Mouse (Mus musculus) CH12.LX (cell line): ENCODE data around the gene Tnfsf13. TPM values are rescaled to one million over a fixed set of nuclear protein-coding genes. Genes with fewer than 3 reads are reported as not detected.

Experiments used
- DNase-seq: peaks from one replicate; pipeline ENCODE4 v3.0.0-alpha.2; 2013; ENCODE audit errors: extremely low read depth
- H3K27ac ChIP-seq: 2 replicates; pipeline ENCODE4 v1.5.1; 2012; ENCODE audit warnings: low read depth, mild to moderate bottlenecking, control low read depth, moderate library complexity; ENCODE audit not compliant: insufficient read depth
- H3K27me3 ChIP-seq: replicated peaks from 2 replicates; pipeline ENCODE3; 2012; ENCODE audit warnings: inconsistent platforms
- H3K36me3 ChIP-seq, 2 experiments: replicated peaks in 1 of 2; 2 replicates each; pipeline versions ENCODE3 to v1.6.1; 2012; ENCODE audit warnings: inconsistent platforms in 1 of 2, low read length in 1 of 2, mild to moderate bottlenecking in 1 of 2, mixed read lengths in 1 of 2, moderate library complexity in 1 of 2; ENCODE audit not compliant: control insufficient read depth in 1 of 2, insufficient read depth in 1 of 2
- H3K4me1 ChIP-seq, 2 experiments: 2 replicates each; pipeline ENCODE4 v1.6.1; 2012; ENCODE audit warnings: inconsistent platforms in 1 of 2, moderate library complexity in 1 of 2; ENCODE audit not compliant: insufficient read depth in 2 of 2, control insufficient read depth in 1 of 2
- H3K4me2 ChIP-seq: 2 replicates; pipeline ENCODE4 v1.6.1; 2012; ENCODE audit warnings: low read depth, mild to moderate bottlenecking, control low read depth; ENCODE audit not compliant: poor library complexity, insufficient read depth, severe bottlenecking
- H3K4me3 ChIP-seq, 3 experiments: fragments of 150-350 bp in 1 of 3; sonication (generic) in 1 of 3; replicated peaks in 1 of 3; 2 replicates each; pipeline versions ENCODE3 to v1.5.1; 2011 to 2012; ENCODE audit warnings: low read depth in 2 of 3, low read length in 2 of 3, mild to moderate bottlenecking in 2 of 3, moderate library complexity in 2 of 3, control low read depth in 1 of 3, improper control_type of control experiment in 1 of 3, inconsistent platforms in 1 of 3, mixed read lengths in 1 of 3; ENCODE audit not compliant: poor library complexity in 1 of 3
- H3K79me2 ChIP-seq: replicated peaks from 2 replicates; pipeline ENCODE4 v1.6.1; 2012; ENCODE audit warnings: mild to moderate bottlenecking, moderate library complexity; ENCODE audit not compliant: control insufficient read depth, poor library complexity, insufficient read depth, severe bottlenecking; ENCODE audit errors: extremely low read depth
- H3K9ac ChIP-seq: 2 replicates; pipeline ENCODE4 v1.6.1; 2012; ENCODE audit warnings: low read depth, mild to moderate bottlenecking, control low read depth, moderate library complexity; ENCODE audit not compliant: insufficient read depth
- H3K9me3 ChIP-seq: replicated peaks from 2 replicates; pipeline ENCODE3; 2012; ENCODE audit warnings: low read length, inconsistent platforms, mixed read lengths
- BHLHE40 ChIP-seq: IDR thresholded peaks from 2 replicates; pipeline ENCODE4 v1.6.1; 2011; ENCODE audit warnings: mild to moderate bottlenecking, low read depth, low read length, improper control_type of control experiment
- CHD1 ChIP-seq: IDR thresholded peaks from 2 replicates; pipeline ENCODE4 v1.6.1; 2012; ENCODE audit warnings: low read depth, low read length, improper control_type of control experiment, inconsistent platforms
- CHD2 ChIP-seq: IDR thresholded peaks from 2 replicates; pipeline ENCODE4 v1.6.1; 2011; ENCODE audit warnings: low read length, improper control_type of control experiment
- CTCF ChIP-seq, 2 experiments: IDR thresholded peaks in 1 of 2; conservative IDR thresholded peaks in 1 of 2; 2 replicates each; pipeline ENCODE4 v1.5.1; 2011 to 2012; ENCODE audit warnings: low read depth in 2 of 2, low read length in 2 of 2, improper control_type of control experiment in 1 of 2, inconsistent platforms in 1 of 2, mild to moderate bottlenecking in 1 of 2, moderate library complexity in 1 of 2
- E2F4 ChIP-seq: IDR thresholded peaks from 2 replicates; pipeline ENCODE4 v1.6.1; 2011; ENCODE audit warnings: low read depth, low read length, improper control_type of control experiment; ENCODE audit not compliant: insufficient replicate concordance
- ELF1 ChIP-seq: IDR thresholded peaks from 2 replicates; pipeline ENCODE4 v1.6.1; 2014; ENCODE audit warnings: low read depth, mild to moderate bottlenecking, inconsistent platforms, low read length, improper control_type of control experiment
- EP300 ChIP-seq: IDR thresholded peaks from 2 replicates; pipeline ENCODE4 v1.6.1; 2011; ENCODE audit warnings: low read length, improper control_type of control experiment
- ETS1 ChIP-seq: conservative IDR thresholded peaks from 2 replicates; pipeline ENCODE4 v1.6.1; 2012; ENCODE audit warnings: low read depth, mild to moderate bottlenecking, inconsistent platforms, low read length, improper control_type of control experiment, moderate library complexity
- GABPA ChIP-seq: IDR thresholded peaks from 2 replicates; pipeline ENCODE4 v1.6.1; 2012; ENCODE audit warnings: low read depth, low read length, improper control_type of control experiment, inconsistent platforms; ENCODE audit not compliant: insufficient replicate concordance
- HCFC1 ChIP-seq: IDR thresholded peaks from 2 replicates; pipeline ENCODE4 v1.6.1; 2012; ENCODE audit warnings: low read depth, mild to moderate bottlenecking, inconsistent platforms, low read length, improper control_type of control experiment
- IRF4 ChIP-seq: IDR thresholded peaks from 2 replicates; pipeline ENCODE4 v1.6.1; 2014; ENCODE audit warnings: low read depth, mild to moderate bottlenecking, inconsistent platforms, low read length, improper control_type of control experiment
- JUN ChIP-seq: IDR thresholded peaks from 2 replicates; pipeline ENCODE4 v1.6.1; 2011; ENCODE audit warnings: low read depth, mild to moderate bottlenecking, low read length, improper control_type of control experiment, moderate library complexity; ENCODE audit not compliant: insufficient read depth
- JUND ChIP-seq: conservative IDR thresholded peaks from 2 replicates; pipeline ENCODE4 v1.6.1; 2011; ENCODE audit warnings: low read depth, low read length, improper control_type of control experiment
- KAT2A ChIP-seq: IDR thresholded peaks from 2 replicates; pipeline ENCODE4 v1.6.1; 2012; ENCODE audit warnings: low read length, improper control_type of control experiment, inconsistent platforms; ENCODE audit not compliant: insufficient replicate concordance
- MAFK ChIP-seq: IDR thresholded peaks from 2 replicates; pipeline ENCODE4 v1.6.1; 2011; ENCODE audit warnings: low read length, improper control_type of control experiment; ENCODE audit not compliant: insufficient replicate concordance
- MAX ChIP-seq: IDR thresholded peaks from 2 replicates; pipeline ENCODE4 v1.6.1; 2011; ENCODE audit warnings: low read length, improper control_type of control experiment
- MAZ ChIP-seq: IDR thresholded peaks from 2 replicates; pipeline ENCODE4 v1.6.1; 2012; ENCODE audit warnings: low read depth, mild to moderate bottlenecking, inconsistent platforms, low read length, improper control_type of control experiment, moderate library complexity
- MEF2A ChIP-seq: IDR thresholded peaks from 2 replicates; pipeline ENCODE4 v1.6.1; 2014; ENCODE audit warnings: low read depth, mild to moderate bottlenecking, inconsistent platforms, low read length, improper control_type of control experiment, borderline replicate concordance
- MXI1 ChIP-seq: IDR thresholded peaks from 2 replicates; pipeline ENCODE4 v1.6.1; 2011; ENCODE audit warnings: mild to moderate bottlenecking, low read depth, low read length, improper control_type of control experiment
- MYC ChIP-seq: IDR thresholded peaks from 2 replicates; pipeline ENCODE4 v1.6.1; 2011; ENCODE audit warnings: low read depth, mild to moderate bottlenecking, improper control_type of control experiment, low read length
- NELFE ChIP-seq: IDR thresholded peaks from 2 replicates; pipeline ENCODE4 v1.6.1; 2011; ENCODE audit warnings: low read depth, low read length, improper control_type of control experiment
- NRF1 ChIP-seq: IDR thresholded peaks from 2 replicates; pipeline ENCODE4 v1.6.1; 2014; ENCODE audit warnings: low read depth, mild to moderate bottlenecking, inconsistent platforms, low read length, improper control_type of control experiment, moderate library complexity
- PAX5 ChIP-seq: IDR thresholded peaks from 2 replicates; pipeline ENCODE4 v1.6.1; 2012; ENCODE audit warnings: low read length, inconsistent platforms, mixed read lengths
- POLR2A ChIP-seq: IDR thresholded peaks from 2 replicates; pipeline ENCODE4 v1.6.1; 2011; ENCODE audit warnings: low read depth, mild to moderate bottlenecking, improper control_type of control experiment, low read length
- POLR2AphosphoS2 ChIP-seq: IDR thresholded peaks from 2 replicates; pipeline ENCODE4 v1.6.1; 2011; ENCODE audit warnings: low read depth, low read length, improper control_type of control experiment
- RAD21 ChIP-seq: IDR thresholded peaks from 2 replicates; pipeline ENCODE4 v1.6.1; 2011; ENCODE audit warnings: low read depth, mild to moderate bottlenecking, low read length, improper control_type of control experiment, moderate library complexity
- RCOR1 ChIP-seq: conservative IDR thresholded peaks from 2 replicates; pipeline ENCODE4 v1.6.1; 2012; ENCODE audit warnings: low read depth, mild to moderate bottlenecking, inconsistent platforms, low read length, improper control_type of control experiment
- SIN3A ChIP-seq: IDR thresholded peaks from 2 replicates; pipeline ENCODE4 v1.6.1; 2012; ENCODE audit warnings: low read length, improper control_type of control experiment, inconsistent platforms
- SMC3 ChIP-seq: IDR thresholded peaks from 2 replicates; pipeline ENCODE4 v1.6.1; 2011; ENCODE audit warnings: low read depth, low read length, improper control_type of control experiment
- TBP ChIP-seq: conservative IDR thresholded peaks from 2 replicates; pipeline ENCODE4 v1.6.1; 2011; ENCODE audit warnings: low read depth, low read length, improper control_type of control experiment
- TCF12 ChIP-seq: IDR thresholded peaks from 2 replicates; pipeline ENCODE4 v1.6.1; 2014; ENCODE audit warnings: low read depth, mild to moderate bottlenecking, inconsistent platforms, low read length, improper control_type of control experiment
- UBTF ChIP-seq: IDR thresholded peaks from 2 replicates; pipeline ENCODE4 v1.6.1; 2012; ENCODE audit warnings: low read depth, mild to moderate bottlenecking, inconsistent platforms, low read length, improper control_type of control experiment, moderate library complexity
- USF1 ChIP-seq: IDR thresholded peaks from 2 replicates; pipeline ENCODE4 v1.6.1; 2014; ENCODE audit warnings: low read depth, mild to moderate bottlenecking, inconsistent platforms, low read length, improper control_type of control experiment
- USF2 ChIP-seq: conservative IDR thresholded peaks from 2 replicates; pipeline ENCODE4 v1.6.1; 2011; ENCODE audit warnings: low read depth, low read length, improper control_type of control experiment
- ZC3H11A ChIP-seq: IDR thresholded peaks from 2 replicates; pipeline ENCODE4 v1.6.1; 2012; ENCODE audit warnings: low read depth, mild to moderate bottlenecking, inconsistent platforms, low read length, improper control_type of control experiment
- ZKSCAN1 ChIP-seq: IDR thresholded peaks from 2 replicates; pipeline ENCODE4 v1.6.1; 2012; ENCODE audit warnings: low read depth, inconsistent platforms, low read length, improper control_type of control experiment, borderline replicate concordance
- ZMIZ1 ChIP-seq: IDR thresholded peaks from 2 replicates; pipeline ENCODE4 v1.6.1; 2012; ENCODE audit warnings: low read depth, mild to moderate bottlenecking, inconsistent platforms, low read length, improper control_type of control experiment
- ZNF384 ChIP-seq: IDR thresholded peaks from 2 replicates; pipeline ENCODE4 v1.6.1; 2012; ENCODE audit warnings: low read depth, low read length, improper control_type of control experiment, inconsistent platforms
- dilution Hi-C: fragments of 300-500 bp; cut with MboI; formaldehyde crosslinking; loops from 2 replicates; pipeline ENCODE4 v1.14.3; 2020; ENCODE audit warnings: low sequenced_read_pairs; ENCODE audit not compliant: extremely low pct_unique_long_range_greater_than_20kb, extremely low pct_ligation_motif_present
- in situ Hi-C: fragments of 300-500 bp; cut with MboI; formaldehyde crosslinking; loops from 3 replicates; pipeline ENCODE4 v1.14.3; 2019; ENCODE audit warnings: low sequenced_read_pairs, low pct_ligation_motif_present, low pct_unique_long_range_greater_than_20kb, mixed read lengths
- polyA plus RNA-seq: library from polyadenylated mRNA; unstranded; fragments of >175 nt; gene quantifications from 2 replicates; pipeline ENCODE4 v1.2.1, GENCODE M21; 2012; ENCODE audit warnings: low read depth; ENCODE audit not compliant: insufficient read length
- total RNA-seq, 2 experiments: library from RNA; depleted of rRNA; stranded (reverse); fragments of 300-350 nt in 1 of 2; fragments of >200 nt in 1 of 2; gene quantifications; 2 replicates each; pipeline ENCODE4 v1.2.3; 2012 to 2014

Gene Tnfsf13
- total and polyA plus RNA-seq, 3 experiments = 0.21 to 0.63 (median 0.35) TPM

DNA sequence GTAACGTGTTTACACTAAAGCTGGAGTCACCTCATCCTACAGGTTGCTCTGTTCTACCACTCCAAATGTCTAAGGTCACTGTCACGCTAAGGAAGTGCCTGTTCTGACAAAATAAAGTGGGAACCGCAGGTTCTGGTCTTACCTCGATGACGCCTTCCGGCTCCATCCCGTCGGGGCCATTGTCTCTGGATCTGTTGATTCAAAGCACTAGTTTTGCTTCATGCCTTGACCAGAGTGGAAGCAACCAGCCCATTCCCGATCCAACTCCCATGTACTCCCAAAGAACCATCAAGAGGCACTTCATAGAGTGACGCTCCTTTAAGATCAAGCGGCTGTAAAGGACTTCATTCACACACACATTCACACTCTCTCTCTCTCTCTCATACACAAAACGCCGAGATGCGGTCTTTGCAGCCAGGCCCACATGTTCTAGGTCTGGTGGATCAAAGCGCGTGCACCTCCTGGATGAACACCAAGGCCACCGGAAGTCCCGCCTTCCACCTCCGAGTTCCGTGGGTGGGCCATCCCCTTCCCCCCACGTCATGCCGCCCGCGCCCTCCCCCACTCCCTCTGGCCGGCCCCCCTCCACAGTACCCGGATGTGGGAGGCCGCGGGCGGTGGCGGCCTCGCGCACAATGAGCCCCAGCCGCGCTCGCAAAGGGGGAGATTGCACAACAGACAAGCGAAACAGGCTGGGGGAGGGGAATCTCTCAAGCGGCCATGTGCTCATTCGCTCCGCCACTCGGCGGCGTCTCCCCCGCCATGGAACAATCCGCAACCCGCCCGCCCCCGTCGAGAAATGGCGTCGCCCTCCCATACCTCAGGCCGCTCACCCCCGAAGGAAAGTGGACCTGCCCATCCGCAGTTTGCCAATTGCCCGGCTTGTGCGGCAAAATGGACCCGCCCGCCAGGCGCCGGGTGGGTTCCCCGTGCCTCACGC lies 14.5 kb downstream of the Tnfsf13 start:
- peak; percentile 96 for DNase-seq
- Histone ChIP-seq H3K27me3 (no peaks in the 10 kb centered on the region), H3K9ac (peak overlapping the region; percentile 99), H3K9me3 (no peaks in the 10 kb centered on the region), H3K4me1 (peaks cover 14 to 59% of the 10 kb centered on the region in 2 experiments; a peak in 3 of 4 replicates), H3K27ac (peak overlapping the region; percentile 88), H3K79me2 (peaks cover 57% of the 10 kb centered on the region), H3K4me3 (peak overlapping the region; percentile 74 to 94 (median 75)), H3K36me3 (peaks cover 67 to 80% of the 10 kb centered on the region in 2 experiments), H3K4me2 (peak overlapping the region; percentile 88)
- dilution Hi-C loops (no loop called here), in situ Hi-C loops (no loop called here)
- no peak; the same call in 1 of the 2 replicates for TF ChIP-seq CHD1
- peak; percentile 68; the same call in 1 of the 2 replicates for TF ChIP-seq KAT2A
- peak; percentile 92 for TF ChIP-seq IRF4
- no peak for TF ChIP-seq GABPA
- TF ChIP-seq MAZ = peak; percentile 99
- no peak for TF ChIP-seq EP300
- TF ChIP-seq ZMIZ1 = peak; percentile 78
- peak; percentile 98 for TF ChIP-seq MXI1
- peak; percentile 86 for TF ChIP-seq HCFC1
- peak; percentile 96 for TF ChIP-seq MAX
- TF ChIP-seq TCF12 = peak; percentile 89
- no peak; the same call in 1 of the 2 replicates for TF ChIP-seq POLR2AphosphoS2
- no peak for TF ChIP-seq TBP
- TF ChIP-seq USF2 = no peak
- peak; percentile 98 for TF ChIP-seq SIN3A
- TF ChIP-seq ZC3H11A = no peak
- TF ChIP-seq RAD21 = no peak
- TF ChIP-seq PAX5 = no peak
- TF ChIP-seq BHLHE40 = peak; percentile 66; the same call in 1 of the 2 replicates
- peak; percentile 60; the same call in 1 of the 2 replicates for TF ChIP-seq RCOR1
- peak; percentile 56 for TF ChIP-seq ETS1
- TF ChIP-seq MEF2A = peak; percentile 77
- TF ChIP-seq ELF1 = peak; percentile 92
- TF ChIP-seq JUND = no peak
- no peak; the same call in 1 of the 2 replicates for TF ChIP-seq USF1
- peak; percentile 75 for TF ChIP-seq POLR2A
- TF ChIP-seq UBTF = peak; percentile 79
- TF ChIP-seq SMC3 = no peak
- no peak for TF ChIP-seq ZKSCAN1
- no peak for TF ChIP-seq CTCF (conservative IDR thresholded peaks at IDR 0.05 in 1 of 2, IDR thresholded peaks at IDR 0.05 in 1 of 2; ENCODE audit: low read depth in 2 of 2, low read length in 2 of 2)
- TF ChIP-seq ZNF384 = no peak
- peak; percentile 96 for TF ChIP-seq MYC
- no peak for TF ChIP-seq E2F4
- TF ChIP-seq JUN = no peak
- TF ChIP-seq NRF1 = peak; percentile 62
- peak; percentile 64; the same call in 1 of the 2 replicates for TF ChIP-seq NELFE
- TF ChIP-seq CHD2 = peak; percentile 96
- TF ChIP-seq MAFK = no peak
